Mouse (Mus musculus) lung, postnatal 14 days (tissue): Measurements from ENCODE around the gene Zyx.

Source experiments
- DNase-seq: peaks from one replicate; pipeline ENCODE4 v3.0.0; 2021

Gene Zyx

DNA sequence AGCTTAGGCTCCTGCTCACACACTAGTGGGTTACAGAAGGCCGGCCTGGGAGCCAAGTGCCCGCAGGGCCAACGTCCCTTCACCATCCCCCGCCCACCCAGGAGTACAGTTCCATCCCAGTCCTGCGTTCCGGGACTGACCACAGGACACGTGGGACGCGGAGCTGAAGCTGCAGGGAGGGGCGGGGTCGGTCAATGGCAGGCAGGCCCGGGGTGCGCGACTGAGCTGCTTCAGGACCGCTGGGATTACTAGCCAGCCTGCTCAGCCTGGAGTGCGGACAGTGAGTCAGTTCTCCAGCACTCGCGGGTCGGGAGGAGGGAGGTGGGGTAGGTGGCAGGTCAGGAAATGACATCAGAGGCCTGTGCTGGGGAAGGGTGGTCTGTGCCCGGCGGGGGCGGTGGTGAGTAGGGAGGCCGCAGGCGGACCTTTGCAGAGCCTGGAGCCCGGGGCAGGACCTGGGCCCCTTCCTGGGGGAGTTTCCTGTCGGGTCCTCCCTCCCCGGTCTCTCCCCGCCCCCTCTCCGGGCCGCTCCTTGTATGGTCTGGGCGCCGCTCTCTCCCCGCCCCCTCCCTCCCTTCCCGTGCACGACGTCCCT is at the start of gene Zyx:
Zyx (plus strand) TSS at position 205 of the 595 bp plus-strand sequence.
- peak; percentile 94 for DNase-seq

GRCm38 (mm10) chr6:42309816-42310378 is 39.5 kb upstream of the Zyx start:
- no peak for DNase-seq

GRCm38 (mm10) chr6:42310427-42311053 is 38.9 kb upstream of the Zyx start:
- DNase-seq = no peak

- no peak for DNase-seq
Observed at GRCm38 (mm10) chr6:42318293-42318692, 31.1 kb upstream of the Zyx start.

DNA sequence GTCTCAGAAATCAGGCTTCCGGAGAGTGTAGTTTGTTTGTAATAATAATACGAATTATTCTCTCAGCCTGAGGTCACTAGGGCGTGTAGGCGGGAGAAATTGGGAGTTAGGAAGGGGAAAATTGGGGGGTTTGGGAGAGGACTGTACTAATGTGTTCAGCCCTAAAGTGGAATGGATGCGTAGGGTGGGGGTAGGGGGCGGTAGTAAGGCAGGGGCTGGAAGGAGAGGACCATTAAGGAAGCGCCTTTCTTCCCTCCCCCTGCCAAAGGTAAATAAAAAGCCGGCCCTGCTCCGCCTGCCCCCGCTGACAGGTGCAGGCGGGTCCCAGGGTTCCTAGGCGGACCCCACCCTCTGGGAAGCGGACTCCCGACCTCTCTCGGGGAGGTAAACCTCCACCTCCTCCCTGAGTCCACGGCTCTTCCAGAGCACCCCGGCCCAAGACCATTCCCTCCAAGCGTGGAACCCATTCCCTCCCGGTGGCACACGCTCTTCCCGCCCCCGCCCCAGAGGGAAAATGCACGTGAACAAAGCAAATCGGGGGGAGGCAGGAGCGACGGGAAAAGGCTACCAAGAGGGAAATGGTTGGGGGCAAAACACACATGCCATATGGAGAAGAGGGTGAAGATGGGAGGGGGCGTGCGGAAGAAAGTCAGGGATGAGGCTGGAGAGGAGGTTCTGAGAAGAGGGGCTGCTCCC is 25.9 kb upstream of the Zyx start:
- no peak for DNase-seq

DNA sequence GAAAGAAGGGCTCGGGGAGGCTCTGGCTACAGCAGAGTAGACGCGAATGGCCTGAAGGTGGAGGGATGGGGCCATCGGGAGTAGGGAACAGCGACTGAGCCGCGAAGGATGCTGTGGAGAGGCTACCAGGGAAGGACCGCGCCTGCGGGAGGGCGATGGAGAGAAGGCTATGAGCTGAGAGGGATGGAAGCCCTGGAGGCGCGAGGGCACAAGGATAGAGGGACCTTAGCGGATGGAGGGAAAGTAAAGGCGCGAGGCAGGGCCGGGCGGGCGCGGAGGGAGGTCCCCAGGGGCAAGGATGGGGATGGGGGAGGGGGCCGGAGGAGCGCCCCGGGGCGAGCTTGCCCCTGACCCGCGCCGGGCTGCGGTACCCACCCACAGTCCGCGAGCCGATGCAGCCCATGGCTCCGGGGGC is 25.4 kb upstream of the Zyx start:
- DNase-seq = peak; percentile 9

DNA sequence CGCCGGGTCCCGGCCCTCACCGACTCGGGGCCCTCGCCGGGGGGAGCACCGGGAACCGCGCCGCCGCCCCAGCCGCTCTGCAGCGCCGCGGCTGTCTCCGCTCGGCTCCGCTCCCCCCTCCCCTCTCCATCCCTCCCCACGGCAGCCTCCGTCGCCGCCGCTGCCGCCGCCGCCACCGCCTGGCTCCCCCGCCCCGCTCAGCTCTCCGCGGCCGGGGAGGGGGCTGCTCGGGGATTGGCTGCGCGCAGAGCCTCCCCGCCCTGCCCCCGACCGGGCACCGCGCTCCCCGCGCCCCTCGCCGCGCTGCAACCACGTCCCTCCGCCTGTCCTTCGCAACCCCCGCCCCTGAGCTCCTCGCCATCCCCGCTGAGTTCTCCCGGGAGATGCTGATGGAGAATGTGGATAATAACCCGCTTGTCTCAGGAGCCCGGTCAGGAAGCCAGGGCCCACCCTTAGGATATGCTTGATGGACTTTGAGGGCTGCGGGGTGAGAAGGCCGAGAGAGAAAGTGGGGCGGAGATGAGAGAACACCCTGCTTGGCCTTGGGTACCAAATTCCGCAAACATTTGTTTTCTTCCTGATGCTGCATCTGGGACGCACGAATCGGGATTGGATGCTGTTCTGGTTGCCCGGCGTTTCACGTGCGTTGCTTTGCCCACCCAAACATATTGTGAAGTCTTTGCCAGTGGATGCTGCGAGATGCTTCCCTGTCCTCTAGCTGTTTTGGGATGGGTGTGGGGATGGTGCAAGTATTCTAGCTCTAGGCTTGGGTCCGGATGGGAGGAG is 24.8 kb upstream of the Zyx start, which contains the start of gene Fam131b:
Fam131b (minus strand) TSS at position 162 of the 786 bp plus-strand sequence.
- peak; percentile 18 for DNase-seq

GRCm38 (mm10) chr6:42325268-42325609 is 24.2 kb upstream of the Zyx start:
- DNase-seq = peak; percentile 84

DNA sequence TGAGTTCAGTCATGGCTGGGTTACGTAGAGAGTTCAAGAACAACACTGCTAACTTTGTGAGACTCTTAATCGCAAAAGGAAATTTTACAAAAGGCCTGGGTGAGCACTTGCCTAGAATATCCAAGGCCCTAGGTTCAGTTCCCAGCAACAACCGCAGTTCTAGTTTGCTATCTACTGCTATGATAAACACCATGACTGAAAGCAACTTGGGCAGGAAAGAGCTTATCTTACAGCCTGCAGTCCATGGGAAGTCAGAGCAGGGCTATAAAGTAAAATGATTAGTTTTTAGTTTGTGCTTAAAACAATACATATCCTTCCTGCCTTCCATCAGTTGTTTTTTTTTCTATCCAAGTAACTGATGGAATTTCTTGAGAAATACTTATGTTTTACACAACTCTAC is 22.9 kb upstream of the Zyx start:
- no peak for DNase-seq

DNA sequence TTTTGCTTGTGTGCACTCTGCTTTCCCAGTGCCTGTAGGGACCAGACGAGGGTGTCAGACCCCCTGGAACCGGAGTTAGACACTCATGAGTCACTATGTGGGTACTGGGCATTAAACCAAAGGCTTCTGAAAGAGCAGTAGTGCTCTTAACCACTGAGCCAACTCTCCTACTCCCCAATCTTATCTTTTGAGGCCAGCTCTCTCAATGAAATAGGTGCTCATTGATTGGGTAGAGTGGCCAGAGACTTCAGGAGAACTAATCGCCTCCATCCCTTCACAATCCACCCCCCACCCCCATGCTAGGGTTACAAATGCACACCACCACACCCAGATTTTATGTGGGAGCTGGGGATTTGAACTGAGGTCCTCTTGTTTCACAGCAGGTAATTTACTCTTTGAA is 20.7 kb upstream of the Zyx start:
- no peak for DNase-seq

- DNase-seq = no peak
Observed at GRCm38 (mm10) chr6:42330216-42330615, 19.2 kb upstream of the Zyx start.

GRCm38 (mm10) chr6:42330946-42331345 is 18.5 kb upstream of the Zyx start:
- DNase-seq = no peak

- DNase-seq = no peak
Observed at GRCm38 (mm10) chr6:42339189-42339588, 10.2 kb upstream of the Zyx start.

DNA sequence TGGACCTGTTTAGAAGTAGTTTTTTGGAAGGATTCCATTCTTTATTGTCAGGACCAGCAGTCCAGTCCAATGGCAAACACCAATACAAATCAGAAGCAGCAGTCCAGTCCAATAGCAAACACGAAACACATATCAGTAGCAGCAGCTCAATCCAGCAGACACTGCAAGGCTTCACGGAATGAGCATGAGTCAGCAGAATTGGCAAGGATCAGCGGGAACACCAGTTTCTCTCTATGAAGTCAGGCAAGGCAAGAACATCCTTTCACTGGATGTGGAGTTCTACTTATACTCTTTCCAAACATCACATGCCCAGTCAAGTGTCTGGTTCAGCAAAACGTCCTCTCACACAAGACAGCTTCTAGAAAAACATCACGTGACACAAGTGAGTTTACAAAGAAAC is 9.4 kb upstream of the Zyx start:
- no peak for DNase-seq

- no peak for DNase-seq
Observed at GRCm38 (mm10) chr6:42342171-42342570, 7.3 kb upstream of the Zyx start.

- DNase-seq = no peak
Observed at GRCm38 (mm10) chr6:42343361-42344120, 5.9 kb upstream of the Zyx start.

- DNase-seq = no peak
Observed at GRCm38 (mm10) chr6:42344255-42344654, 5.2 kb upstream of the Zyx start.

DNA sequence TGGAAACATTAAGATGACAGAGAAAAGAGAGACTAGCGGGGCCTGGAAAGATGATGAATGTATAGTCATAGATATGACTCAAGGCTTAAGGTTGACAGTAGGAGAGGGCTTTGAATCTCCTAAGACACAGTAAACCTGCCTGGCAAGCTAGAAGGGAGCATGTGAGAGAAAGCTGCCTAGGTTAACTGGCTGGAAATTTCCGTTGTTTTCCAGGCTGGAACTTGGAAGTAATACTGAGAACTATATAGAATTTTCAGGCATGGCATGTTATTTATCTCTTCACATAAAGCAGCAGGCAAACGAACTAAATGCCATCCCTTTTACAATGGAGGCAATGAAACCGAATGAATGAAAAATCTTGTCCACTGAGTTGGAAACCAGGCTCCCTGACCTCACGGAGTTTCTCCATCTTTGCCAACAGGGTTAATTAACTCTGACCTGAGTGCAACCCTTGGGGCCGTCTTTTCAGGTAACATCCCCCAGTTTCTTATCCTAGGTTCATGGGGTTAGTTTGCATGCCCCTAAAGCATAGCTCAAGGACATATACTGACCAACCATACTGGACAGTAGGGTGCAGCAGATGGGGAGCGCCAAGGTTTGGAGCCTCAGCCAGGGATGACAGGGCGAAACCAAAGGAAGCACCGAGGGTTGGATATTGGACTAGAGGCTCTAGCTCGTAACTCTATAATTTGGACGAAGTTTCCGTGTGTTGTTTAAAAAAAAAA is 987 bp upstream of the Zyx start:
- DNase-seq = no peak

- DNase-seq = peak; percentile 83
Observed at GRCm38 (mm10) chr6:42349006-42349425, 414 bp upstream of the Zyx start.

DNA sequence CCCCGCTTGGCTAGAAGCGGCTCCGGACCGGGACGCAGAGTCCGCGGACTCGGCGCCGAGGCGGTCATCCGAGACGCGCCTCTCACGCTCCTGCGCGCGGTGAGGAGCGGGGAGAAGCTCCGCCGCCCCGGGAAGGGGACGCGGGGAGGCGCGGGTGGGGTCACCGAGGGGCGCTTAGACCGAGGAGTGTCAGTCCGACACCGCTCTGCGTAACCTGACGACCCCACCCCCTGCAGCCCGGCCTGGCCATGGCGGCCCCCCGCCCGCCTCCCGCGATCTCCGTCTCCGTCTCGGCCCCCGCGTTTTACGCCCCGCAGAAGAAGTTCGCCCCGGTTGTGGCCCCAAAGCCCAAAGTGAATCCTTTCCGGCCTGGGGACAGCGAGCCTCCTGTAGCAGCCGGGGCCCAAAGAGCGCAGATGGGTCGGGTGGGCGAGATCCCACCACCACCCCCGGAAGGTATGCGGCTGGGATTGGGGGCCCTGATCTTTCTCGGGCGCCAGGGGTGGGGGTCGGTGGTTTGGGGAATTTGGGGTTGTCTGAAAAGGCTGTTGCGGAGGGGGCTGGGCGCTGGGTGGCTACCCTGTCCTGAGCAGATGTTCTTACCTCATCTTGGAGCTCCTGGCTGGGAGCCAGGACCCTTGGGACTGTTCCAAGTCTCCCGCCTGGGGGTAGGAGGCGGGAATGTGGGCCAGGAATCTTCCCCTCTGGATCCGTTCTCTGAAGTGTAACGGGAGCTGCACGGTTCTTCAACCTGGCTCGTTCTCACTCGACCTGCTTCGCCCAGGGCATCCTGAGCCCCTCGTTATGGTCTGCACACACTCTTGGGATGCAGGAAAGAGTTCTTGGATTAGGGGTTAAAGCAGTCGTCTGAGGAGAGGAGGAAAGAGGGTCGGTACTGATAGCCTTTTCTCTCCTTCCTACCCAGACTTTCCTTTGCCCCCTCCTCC is 864 bp downstream of the Zyx start:
- peak; percentile 88 for DNase-seq
